Mouse (Mus musculus) 416B (cell line): ENCODE measurements at regions not wholly inside any gene's neighbourhood (a gene's known extent, or its start where the extent isn't known, plus 50 kb on each side); places are given as distances from the start of the nearest gene placed in this dataset.

ENCODE experiments used
- DNase-seq: peaks from one replicate; pipeline ENCODE4 v3.0.0; 2011; ENCODE audit warnings: low read depth

DNA sequence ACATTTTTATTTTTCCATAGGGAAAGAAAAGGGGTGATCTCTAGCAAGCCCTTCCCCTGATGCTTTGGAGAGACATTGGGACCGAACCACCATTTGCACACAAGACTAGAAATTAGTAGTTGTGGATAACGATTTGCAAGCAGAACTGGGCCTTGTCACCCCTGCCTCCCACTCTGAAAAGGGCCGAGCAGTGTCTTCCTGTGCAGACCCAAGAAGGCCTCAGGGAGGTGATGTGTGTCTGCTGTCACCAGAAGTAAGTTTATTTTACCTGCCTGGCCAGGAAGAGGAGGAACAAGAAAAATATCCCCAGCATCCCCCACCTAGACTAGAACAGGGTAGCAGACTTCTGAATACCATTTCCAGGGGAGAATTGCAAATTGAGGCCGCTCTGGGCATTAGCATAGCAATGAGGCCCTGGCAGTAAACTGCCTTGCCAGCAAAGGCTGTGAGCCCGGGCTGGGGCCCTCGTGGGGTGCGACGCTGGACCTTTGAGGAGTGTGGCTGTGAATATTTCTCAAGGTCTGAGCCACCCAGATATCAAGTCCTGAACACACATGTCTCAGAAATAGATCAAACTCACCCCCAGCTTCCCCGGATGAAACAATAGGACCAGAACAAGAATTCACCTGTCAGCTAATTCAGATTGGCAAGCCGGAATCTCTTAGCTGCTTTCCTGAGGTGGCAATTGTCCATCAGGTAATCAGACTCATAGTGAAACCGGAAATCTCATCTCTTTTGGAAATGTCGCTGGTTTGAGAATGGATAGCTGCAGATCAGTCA, 470.4 kb downstream of the Vrk1 start:
- DNase-seq, result no peak

GRCm38 (mm10) chr12:106501622-106502327, 491.7 kb downstream of the Vrk1 start:
- no peak for DNase-seq

- no peak for DNase-seq
Measured at GRCm38 (mm10) chr12:106504285-106504684, 494.3 kb downstream of the Vrk1 start.

DNA sequence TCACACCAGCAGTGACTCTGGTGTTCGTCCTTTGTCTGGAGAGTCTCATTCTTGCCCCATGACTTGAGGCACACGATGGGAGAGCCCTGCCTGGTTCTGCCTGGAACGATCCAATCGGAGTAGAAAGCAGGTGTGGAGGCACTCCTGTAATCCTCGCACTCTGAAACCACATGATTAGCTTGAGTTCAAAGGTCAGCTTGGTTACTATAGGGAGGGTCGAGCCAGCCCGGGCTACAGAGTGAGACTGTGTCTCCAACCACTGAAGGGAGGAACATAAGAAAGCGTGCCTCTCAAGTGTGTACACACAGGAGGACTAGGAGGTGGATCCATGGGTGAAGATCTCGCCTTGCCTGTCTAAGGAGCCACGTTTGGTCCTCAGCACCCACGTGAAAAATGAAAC, 504.0 kb downstream of the Vrk1 start:
- DNase-seq, result no peak

DNA sequence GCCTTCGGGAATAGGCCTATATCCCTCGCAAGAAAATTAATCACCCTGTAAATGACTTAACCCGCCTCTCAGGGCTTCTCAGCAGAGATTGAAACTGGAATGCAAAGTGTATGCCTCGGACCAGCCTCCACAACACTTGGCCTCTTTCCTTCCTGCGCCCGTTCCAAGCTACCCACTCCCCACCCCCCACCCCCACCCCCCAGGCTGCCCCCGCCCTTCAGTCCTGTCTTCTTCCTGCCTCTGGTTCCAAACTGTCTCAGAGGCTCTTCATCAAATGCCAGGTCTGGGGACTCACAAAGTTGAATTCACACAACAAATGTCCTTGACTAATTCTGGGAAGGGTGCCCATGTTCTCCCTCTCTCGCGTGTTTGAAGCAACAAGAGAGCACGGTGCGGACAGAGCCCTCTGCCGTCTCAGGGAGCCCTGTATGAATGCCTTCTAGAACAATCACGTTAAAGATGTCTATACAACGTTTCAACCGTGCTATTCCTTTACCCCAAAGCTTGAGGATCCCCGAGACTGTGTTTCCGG, 505.3 kb downstream of the Vrk1 start:
- no peak for DNase-seq

GRCm38 (mm10) chr12:106519141-106519540, 509.1 kb downstream of the Vrk1 start:
- DNase-seq, result no peak

GRCm38 (mm10) chr12:106524411-106524810, 514.4 kb downstream of the Vrk1 start:
- DNase-seq, result no peak

GRCm38 (mm10) chr12:106527116-106527515, 517.1 kb downstream of the Vrk1 start:
- no peak for DNase-seq

GRCm38 (mm10) chr12:106527699-106528434, 517.8 kb downstream of the Vrk1 start:
- no peak for DNase-seq

DNA sequence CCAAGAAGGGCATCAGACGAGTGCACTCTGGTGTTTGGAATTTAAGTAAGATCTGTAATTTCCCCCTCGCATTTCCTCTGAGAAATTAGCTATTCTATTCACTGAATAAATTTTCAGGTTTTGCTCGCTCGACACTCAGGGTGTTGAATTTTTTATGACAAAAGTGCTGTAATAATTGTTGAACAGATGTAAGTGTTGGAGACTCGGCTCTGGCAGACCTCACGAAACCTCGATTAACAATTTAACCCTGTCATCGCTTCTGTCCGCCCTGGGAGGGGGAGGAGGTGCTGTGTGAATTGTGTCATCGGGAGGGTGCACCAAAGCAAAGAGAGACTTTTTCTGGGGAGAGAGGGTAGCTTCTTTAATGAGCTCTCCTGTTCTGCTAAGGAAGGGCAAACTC, 518.5 kb downstream of the Vrk1 start:
- DNase-seq, result no peak

- DNase-seq, result no peak
Measured at GRCm38 (mm10) chr12:106529175-106529574, 519.1 kb downstream of the Vrk1 start.

DNA sequence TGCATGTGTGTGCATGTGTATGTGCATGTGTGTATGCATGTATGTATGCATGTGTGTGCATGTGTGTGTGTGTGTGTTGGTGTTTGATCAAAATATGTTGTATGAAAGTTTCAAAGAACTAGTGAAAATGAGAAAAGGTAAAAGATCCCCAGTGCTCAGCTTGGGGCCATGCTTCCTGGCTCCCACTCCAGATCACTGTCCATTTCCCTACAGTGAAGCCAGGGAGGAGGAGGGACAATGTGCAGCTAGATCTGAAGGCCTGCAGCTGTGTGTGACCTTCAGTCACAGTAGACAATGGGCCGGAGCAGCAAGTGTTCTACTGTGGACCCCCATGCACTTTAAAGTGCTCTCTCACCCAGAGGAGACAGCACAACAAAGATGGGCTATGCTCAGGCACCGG, 525.1 kb downstream of the Vrk1 start:
- DNase-seq, result no peak

DNA sequence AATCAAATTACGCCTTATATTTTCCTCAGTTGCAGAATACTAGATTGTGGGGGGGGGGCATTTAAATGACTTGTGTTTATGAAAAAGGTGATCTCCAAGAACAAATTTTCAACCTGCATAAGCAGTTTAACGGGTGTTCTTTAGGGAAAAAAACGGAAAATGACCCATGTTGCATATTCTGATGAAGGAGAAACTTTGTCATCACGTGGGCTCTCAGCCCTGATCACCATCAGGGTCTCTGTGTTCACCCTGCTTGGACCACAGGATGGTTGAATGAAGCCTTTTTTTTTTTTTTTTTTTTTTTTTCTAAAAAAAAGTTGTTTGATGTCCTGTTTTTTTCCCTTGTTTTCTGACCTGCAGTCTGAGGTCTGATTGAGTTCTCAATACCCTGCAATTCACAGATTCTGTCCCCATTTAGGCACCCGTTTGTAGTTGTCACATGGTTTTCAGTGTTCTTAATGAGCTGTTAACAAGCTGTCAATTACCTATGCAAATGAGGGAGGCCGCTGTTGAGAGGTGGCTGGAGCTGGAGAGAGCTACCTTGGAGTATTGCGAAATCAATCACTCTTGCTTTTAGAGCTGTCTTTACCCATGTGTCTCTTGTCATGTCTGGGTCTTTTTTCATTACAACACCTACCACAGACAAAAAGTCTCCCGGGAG, 525.7 kb downstream of the Vrk1 start:
- DNase-seq, result no peak

GRCm38 (mm10) chr12:106536289-106536636, 526.2 kb downstream of the Vrk1 start:
- DNase-seq, result no peak

GRCm38 (mm10) chr12:106540003-106540402, 530.0 kb downstream of the Vrk1 start:
- no peak for DNase-seq

DNA sequence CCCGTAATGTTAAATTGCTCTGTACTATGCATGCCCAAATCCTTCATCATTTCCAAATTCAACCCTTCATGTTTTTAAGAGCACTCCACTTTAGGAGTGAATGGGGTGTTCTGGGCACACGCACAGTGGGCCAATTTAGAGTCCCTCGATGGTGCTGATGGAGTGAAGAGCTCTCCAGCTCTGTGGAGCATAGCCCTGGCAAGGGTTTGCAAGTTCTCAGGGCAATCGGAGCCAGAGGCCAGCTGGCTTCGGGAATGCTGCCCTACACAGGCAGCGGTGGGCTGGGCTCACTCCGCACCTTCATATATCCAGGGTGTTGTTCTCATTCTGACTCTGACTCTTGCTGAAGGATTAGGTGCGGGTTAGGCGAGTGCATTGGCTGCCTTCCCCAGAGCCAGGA, 549.5 kb downstream of the Vrk1 start:
- no peak for DNase-seq

DNA sequence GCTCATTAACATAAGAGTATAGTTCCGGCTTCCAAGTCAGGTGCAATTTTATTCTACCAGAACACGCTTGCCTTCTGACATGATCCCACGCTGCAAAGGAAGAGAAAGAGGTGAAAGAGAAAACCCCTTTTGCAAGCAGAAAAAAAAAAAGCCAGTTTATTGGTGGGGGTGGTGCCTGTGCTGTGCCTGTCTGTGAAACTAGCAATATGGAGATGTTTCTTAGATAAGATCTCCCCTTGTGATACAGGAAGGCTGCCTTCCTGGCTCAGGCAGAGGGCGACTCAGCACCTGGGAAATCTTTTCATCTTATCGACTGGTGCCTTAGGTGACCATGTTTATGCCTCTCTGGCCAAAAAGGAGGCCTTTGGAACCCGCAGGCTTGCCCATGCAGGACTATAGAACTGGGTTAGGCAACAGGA, 555.2 kb downstream of the Vrk1 start:
- DNase-seq, result no peak

GRCm38 (mm10) chr12:106566361-106566760, 556.3 kb downstream of the Vrk1 start:
- DNase-seq, result no peak

DNA sequence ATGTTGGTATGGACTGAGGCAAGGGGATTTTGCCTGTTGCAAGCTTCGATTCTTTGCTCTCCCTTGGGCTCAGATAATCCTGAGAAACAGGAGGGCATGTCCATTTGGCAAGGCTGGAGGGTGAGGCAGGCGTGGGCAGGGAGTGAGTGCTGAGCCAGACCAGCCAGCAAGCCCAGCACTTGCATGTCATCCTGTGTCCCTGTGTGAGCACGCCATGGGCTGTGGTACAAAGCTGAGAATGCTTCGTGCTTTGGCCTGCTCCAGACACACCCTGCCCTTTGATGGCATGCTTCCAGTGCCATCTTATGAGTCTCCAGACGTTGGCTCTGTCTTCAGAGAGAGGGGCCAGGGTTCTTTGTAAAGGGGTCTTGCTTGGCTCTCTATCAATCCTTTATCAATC, 557.1 kb downstream of the Vrk1 start:
- no peak for DNase-seq

- DNase-seq, result no peak
Measured at GRCm38 (mm10) chr12:106568541-106569085, 558.6 kb downstream of the Vrk1 start.

- DNase-seq, result no peak
Measured at GRCm38 (mm10) chr12:106572956-106573355, 562.9 kb downstream of the Vrk1 start.

- no peak for DNase-seq
Measured at GRCm38 (mm10) chr12:106582760-106583159, 572.7 kb downstream of the Vrk1 start.
